Mouse (Mus musculus) layer of hippocampus, adult 18-20 months (tissue): Measurements from ENCODE around the gene Fmo3. TPM values are rescaled to one million over a fixed set of nuclear protein-coding genes. Genes with fewer than 3 reads are reported as not detected.

Experiments used
- DNase-seq, 2 experiments: peaks; one replicate each; pipeline ENCODE4 v3.0.0; 2022; ENCODE audit warnings: low spot score in 2 of 2
- long read RNA-seq: library from polyadenylated mRNA; stranded (forward); transcript quantifications from one replicate; pipeline ENCODE4 v2.0.0, GENCODE M21; 2021
- total RNA-seq, 2 experiments: library from RNA; stranded (reverse); gene quantifications; 2 replicates each; pipeline ENCODE4 v1.2.3; 2021

Fmo3 gene
- total RNA-seq: not detected
- long read RNA-seq: 0 reads

DNA sequence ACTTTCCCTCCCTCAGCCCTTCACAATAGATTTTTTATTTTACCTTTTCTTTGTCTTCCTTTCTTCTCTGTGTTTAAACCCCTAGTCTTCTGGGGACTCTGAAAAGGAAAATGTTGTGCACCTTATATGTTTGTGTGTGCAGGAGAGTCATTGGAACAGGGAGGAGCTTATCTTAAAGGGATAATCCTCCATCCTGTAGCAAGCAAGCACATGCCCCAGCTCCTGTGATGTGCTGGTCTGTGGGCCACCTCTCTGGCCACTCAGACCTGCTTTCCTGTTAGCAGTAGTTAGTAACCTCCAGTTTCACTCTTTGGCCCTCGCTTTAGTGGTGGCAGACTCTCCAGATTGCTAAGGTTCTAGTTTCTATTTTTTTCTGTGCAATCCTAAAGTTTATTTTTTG is at the start of gene Fmo3:
Fmo3 (minus strand) TSS at position 101 of the 400 bp plus-strand sequence.
- no peak for DNase-seq

GRCm38 (mm10) chr1:163023075-163023474 is 38.7 kb upstream of the Fmo3 start:
- no peak for DNase-seq

- DNase-seq: no peak
These were observed 24.9 kb upstream of the Fmo3 start for GRCm38 (mm10) chr1:163009220-163009619.

- DNase-seq: no peak
These were observed 19.2 kb upstream of the Fmo3 start for GRCm38 (mm10) chr1:163003496-163003895.

GRCm38 (mm10) chr1:163001271-163001829 is 17.0 kb upstream of the Fmo3 start:
- no peak for DNase-seq

DNA sequence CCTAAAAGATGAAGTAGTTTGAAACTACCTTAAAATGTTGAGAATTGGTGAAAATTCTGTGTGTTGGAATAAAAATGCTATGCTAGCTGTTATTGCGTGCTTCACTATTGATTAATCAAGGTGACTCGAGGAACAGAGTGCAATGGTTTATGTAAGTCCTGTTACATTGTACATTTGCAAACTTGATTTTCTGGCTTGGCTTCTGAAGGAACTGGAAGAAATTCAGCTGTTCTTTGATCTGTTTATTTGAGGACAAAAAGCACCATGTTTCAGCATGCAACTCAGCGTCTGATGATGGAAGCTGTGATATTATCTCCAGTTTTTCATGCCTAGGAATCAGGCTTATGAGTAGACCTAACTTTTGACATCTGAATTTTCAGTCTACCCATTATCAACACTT is 3.2 kb upstream of the Fmo3 start:
- no peak for DNase-seq

DNA sequence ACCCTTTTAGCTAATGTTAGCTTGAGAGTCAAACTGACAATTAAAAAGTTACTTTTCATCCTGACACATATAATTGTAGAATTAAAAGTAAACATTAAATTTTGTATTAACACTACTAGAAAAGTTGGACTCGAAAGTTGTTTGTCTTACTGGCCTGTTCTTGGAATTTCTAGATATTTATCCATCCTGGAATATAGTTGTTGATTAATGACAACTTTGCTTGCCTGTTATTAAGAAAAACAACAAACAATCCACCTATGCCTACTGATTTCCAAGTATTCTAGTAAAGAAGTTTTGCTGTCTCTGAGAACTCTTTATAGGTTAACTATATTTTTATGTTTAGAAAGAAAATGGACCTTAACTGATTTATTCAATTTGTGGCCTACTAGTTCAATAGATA is 2.4 kb upstream of the Fmo3 start:
- no peak for DNase-seq

DNA sequence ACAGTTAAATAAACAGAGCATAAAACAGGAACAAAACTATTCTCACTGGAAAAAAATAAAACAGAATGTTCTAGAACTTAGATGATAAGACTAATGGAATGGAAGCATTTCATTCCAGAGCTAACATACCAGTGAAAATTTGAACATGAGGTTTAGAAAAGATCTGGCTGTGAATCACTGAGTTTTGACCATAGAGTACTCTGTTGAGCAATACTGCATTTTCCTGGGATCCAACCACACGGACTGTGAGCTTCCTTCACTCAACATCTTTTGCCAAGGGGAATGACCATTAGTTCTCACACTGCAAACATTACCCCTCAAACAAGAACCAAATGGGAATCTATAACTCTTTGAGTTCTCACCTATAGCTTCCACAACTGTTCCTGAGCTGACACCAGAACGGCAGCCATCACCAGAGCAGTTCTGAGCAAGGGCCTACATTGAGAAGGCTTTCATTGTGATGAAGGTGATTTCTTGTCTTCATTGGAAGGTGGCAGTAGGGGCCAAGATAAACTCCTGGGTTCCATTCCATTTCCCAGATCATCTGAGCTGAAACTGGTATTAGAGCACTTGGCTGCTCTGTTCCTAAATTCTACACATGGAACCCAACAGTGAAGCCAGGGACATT is 1.9 kb upstream of the Fmo3 start:
- DNase-seq: no peak

- DNase-seq: no peak
These were observed 20.8 kb downstream of the Fmo3 start for GRCm38 (mm10) chr1:162963556-162963955.

DNA sequence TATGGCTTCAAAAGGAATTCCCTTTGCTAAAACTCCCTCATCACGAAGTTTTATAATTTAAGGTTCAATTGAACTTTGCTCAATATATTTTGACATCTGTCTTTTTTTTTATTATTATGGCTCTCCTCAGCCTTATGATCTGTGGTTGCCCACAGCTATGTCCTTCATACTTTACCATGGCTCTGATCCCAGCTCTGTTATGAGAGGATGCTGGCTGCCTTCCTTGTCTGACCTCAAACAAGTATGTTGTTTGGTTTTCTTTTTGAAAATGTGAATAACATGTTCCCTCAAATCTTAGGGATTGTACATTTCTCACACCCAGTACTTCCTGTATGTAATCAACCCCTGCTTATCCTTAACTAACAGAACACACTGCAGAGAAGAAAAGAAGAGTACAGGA is 26.9 kb downstream of the Fmo3 start:
- no peak for DNase-seq

DNA sequence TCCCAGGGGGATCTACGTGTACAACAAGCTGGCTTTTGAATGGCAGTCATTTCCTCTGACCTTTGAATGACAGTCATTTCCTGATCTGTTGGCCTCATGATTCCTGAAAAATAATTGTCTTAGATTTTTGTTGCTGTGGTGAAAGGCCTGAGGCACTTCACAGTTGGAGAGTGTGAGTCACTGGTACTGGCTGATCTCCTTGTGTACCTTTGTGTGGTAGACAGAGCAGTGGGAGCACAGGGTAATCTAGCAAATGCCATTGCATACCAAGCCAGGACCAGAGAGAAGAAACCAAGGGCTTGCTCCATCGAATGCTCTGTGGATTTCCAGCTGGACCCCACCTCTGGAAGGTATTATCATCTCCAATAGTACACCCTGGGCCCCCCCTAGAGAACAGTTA is 31.2 kb downstream of the Fmo3 start:
- no peak for DNase-seq

GRCm38 (mm10) chr1:162949763-162950162 is 34.6 kb downstream of the Fmo3 start:
- no peak for DNase-seq

GRCm38 (mm10) chr1:162947934-162948333 is 36.4 kb downstream of the Fmo3 start:
- DNase-seq: no peak

GRCm38 (mm10) chr1:162946837-162947558 is 37.3 kb downstream of the Fmo3 start:
- DNase-seq: no peak

GRCm38 (mm10) chr1:162943700-162944099 is 40.6 kb downstream of the Fmo3 start:
- DNase-seq: no peak

DNA sequence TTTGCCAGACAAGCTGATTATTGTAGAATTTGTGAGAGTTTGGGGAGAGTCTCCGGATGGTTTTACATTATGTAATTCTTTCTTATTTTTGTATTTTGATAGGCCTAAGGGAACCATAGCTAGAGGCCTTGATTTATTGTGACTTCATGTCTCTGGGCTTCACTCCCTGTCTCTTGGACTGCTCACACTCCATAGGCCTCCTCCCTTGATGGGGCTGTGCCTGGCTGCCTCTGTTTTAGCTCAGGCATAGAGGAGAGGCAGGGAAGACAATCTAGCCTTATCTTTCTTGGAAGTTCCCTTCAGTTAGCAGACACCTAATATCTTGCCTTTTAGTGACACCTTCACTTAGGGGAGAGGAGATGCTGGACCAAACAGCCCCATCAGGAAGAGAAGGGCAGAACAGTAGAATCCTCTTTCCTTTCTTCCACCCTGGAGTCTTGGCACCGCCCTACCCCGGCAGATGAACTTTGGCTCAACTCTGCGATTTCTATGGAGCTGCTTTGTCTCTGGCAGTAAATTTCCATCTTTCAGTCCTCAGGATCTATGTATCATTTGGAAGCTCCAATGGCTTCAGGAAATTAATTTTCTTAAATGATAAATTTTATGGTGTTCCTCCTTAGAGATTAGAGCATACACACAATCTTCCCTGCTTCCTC is 45.5 kb downstream of the Fmo3 start:
- no peak for DNase-seq

GRCm38 (mm10) chr1:162937970-162938695 is 46.2 kb downstream of the Fmo3 start:
- no peak for DNase-seq

GRCm38 (mm10) chr1:162937415-162937814 is 46.9 kb downstream of the Fmo3 start, which contains the start of gene Fmo6:
Gene Fmo6 (minus strand): TSS chr1:162937515.
- no peak for DNase-seq

- DNase-seq: no peak
These were observed 49.8 kb downstream of the Fmo3 start for GRCm38 (mm10) chr1:162934374-162935012.

GRCm38 (mm10) chr1:162932386-162932785 is 51.9 kb downstream of the Fmo3 start:
- DNase-seq: no peak

- DNase-seq: no peak
These were observed 52.4 kb downstream of the Fmo3 start for GRCm38 (mm10) chr1:162931880-162932279.
